Mouse (Mus musculus): ENCODE measurements around the gene Wfdc5.

The Wfdc5 gene

GRCm38 (mm10) chr2:164126533-164126955 lies 56.0 kb downstream of the Wfdc5 start:
- peak; percentile 56 for DNase-seq

Measured in kidney, adult 18-20 months (tissue).